ENCODE assay signal across 20 mouse cellular contexts in genomic region chr9:107693433-107693987, GRCm38 (mm10). TPM values are rescaled to one million over a fixed set of nuclear protein-coding genes. Genes with fewer than 3 reads are reported as not detected.
DNase-seq lines count a peak whose midpoint lies in the region; ATAC-seq and TF ChIP-seq lines count a peak whose summit lies in the region.
"Had no signal": no experiment of that assay in that cellular context is flagged by ENCODE, and none has a peak within 500 bp of the region (broad histone marks: within the 10 kb centered on the region; RNA-seq: fewer than 3 reads in every experiment).

No protein-coding gene starts in this region.

- H3K27me3 ChIP-seq in forebrain, embryonic 13.5 days: peaks cover 18% of the 10 kb centered on the region
- H3K27me3 ChIP-seq in forebrain, embryonic 14.5 days (replicated peaks; ENCODE audit: control insufficient read depth, insufficient read depth, low read length): no peaks in the 10 kb centered on the region; the same call in 1 of the 2 replicates
- H3K27me3 ChIP-seq in testis, adult 2 months (ENCODE audit: control insufficient read depth, insufficient read depth, low read length): no peaks in the 10 kb centered on the region
- no peaks in the 10 kb centered on the region for H3K27me3 ChIP-seq in stomach, postnatal 0 days (ENCODE audit: control insufficient read depth, insufficient read depth, low read length)
- H3K27me3 ChIP-seq: heart, embryonic 15.5 days; neural tube, embryonic 15.5 days had no signal

- no peak for DNase-seq in forebrain, embryonic 14.5 days (ENCODE audit: low spot score)
- peak; percentile 11 for DNase-seq in kidney, postnatal 10 days
- no peak for DNase-seq in kidney, adult 9 months
- DNase-seq in testis, postnatal 14 days (ENCODE audit: low spot score): no peak
- DNase-seq in stomach, postnatal 0 days (ENCODE audit: low spot score): no peak
- DNase-seq: adrenal gland, postnatal 36 days; cerebellum, adult 9-11 months; embryo, embryonic 11 days; gastrocnemius, postnatal 25 days; kidney, adult 2 months; left cerebral cortex, postnatal 4 days; lung, postnatal 4 days had no signal

- peaks cover 44% of the 10 kb centered on the region for H3K4me1 ChIP-seq in forebrain, embryonic 13.5 days
- peaks cover 23% of the 10 kb centered on the region for H3K4me1 ChIP-seq in forebrain, embryonic 14.5 days (ENCODE audit: control insufficient read depth, insufficient read depth, low read length)
- no peaks in the 10 kb centered on the region; the same call in 1 of the 2 replicates for H3K4me1 ChIP-seq in testis, adult 2 months (ENCODE audit: control insufficient read depth, insufficient read depth, low read length)
- H3K4me1 ChIP-seq in stomach, postnatal 0 days (replicated peaks; ENCODE audit: control insufficient read depth, insufficient read depth): peaks cover 13% of the 10 kb centered on the region

- H3K4me3 ChIP-seq in forebrain, embryonic 13.5 days: no peak overlapping the region
- H3K4me3 ChIP-seq in forebrain, embryonic 14.5 days (ENCODE audit: low read depth, low read length): no peak overlapping the region
- H3K4me3 ChIP-seq in testis, adult 2 months (ENCODE audit: control insufficient read depth, low read depth, low read length): peak overlapping the region; percentile 85
- H3K4me3 ChIP-seq in stomach, postnatal 0 days (ENCODE audit: low read depth, low read length): no peak overlapping the region
- H3K4me3 ChIP-seq: heart, embryonic 15.5 days; neural tube, embryonic 15.5 days had no signal

- H3K27ac ChIP-seq in forebrain, embryonic 13.5 days: no peak overlapping the region
- H3K27ac ChIP-seq in forebrain, embryonic 14.5 days (ENCODE audit: low read depth, low read length): no peak overlapping the region
- no peak overlapping the region for H3K27ac ChIP-seq in testis, adult 2 months (ENCODE audit: control insufficient read depth, insufficient read depth, low read depth, low read length)
- 0 out of 2 replicates have a peak overlapping the region, but pooled peaks have one; percentile 4 for H3K27ac ChIP-seq in stomach, postnatal 0 days (replicated peaks)
- H3K27ac ChIP-seq: heart, embryonic 15.5 days; hindbrain, embryonic 14.5 days; liver, embryonic 14.5 days; neural tube, embryonic 15.5 days had no signal

- TF ChIP-seq POLR2A in testis, adult 2 months (IDR thresholded peaks at IDR 0.05; ENCODE audit: control insufficient read depth, low read depth, low read length): no peak

- no peak for TF ChIP-seq EP300 in stomach, postnatal 0 days (optimal IDR thresholded peaks at IDR 0.05)

- WGBS in forebrain, embryonic 13.5 days: 59% methylated on average over 4 of the region's 4 CpGs
- WGBS in forebrain, embryonic 14.5 days: 59% methylated on average over 4 of the region's 4 CpGs
- WGBS in stomach, postnatal 0 days: 64% methylated on average over 4 of the region's 4 CpGs

- no peak for TF ChIP-seq CTCF in testis, adult 2 months (IDR thresholded peaks at IDR 0.05; ENCODE audit: control insufficient read depth, insufficient read depth, insufficient replicate concordance, low read depth, low read length)
- peak; percentile 60 for TF ChIP-seq CTCF in stomach, postnatal 0 days (IDR thresholded peaks at IDR 0.05; ENCODE audit: low read depth)

- H3K9me3 ChIP-seq in forebrain, embryonic 13.5 days (replicated peaks): no peaks in the 10 kb centered on the region
- H3K9me3 ChIP-seq in forebrain, embryonic 14.5 days (replicated peaks; ENCODE audit: control insufficient read depth, low read length): no peaks in the 10 kb centered on the region
- no peaks in the 10 kb centered on the region for H3K9me3 ChIP-seq in stomach, postnatal 0 days (ENCODE audit: control insufficient read depth, low read length)
- H3K9me3 ChIP-seq: heart, embryonic 15.5 days; neural tube, embryonic 15.5 days had no signal

- H3K9ac ChIP-seq in forebrain, embryonic 13.5 days: no peak overlapping the region
- no peak overlapping the region for H3K9ac ChIP-seq in forebrain, embryonic 14.5 days (ENCODE audit: low read length)
- no peak overlapping the region for H3K9ac ChIP-seq in stomach, postnatal 0 days (ENCODE audit: low read length)
- H3K9ac ChIP-seq: heart, embryonic 15.5 days; hindbrain, embryonic 14.5 days; liver, embryonic 14.5 days; neural tube, embryonic 15.5 days had no signal

- ATAC-seq in forebrain, embryonic 13.5 days: peak; percentile 12; the same call in 1 of the 2 replicates
- ATAC-seq in forebrain, embryonic 14.5 days: no peak
- no peak for ATAC-seq in stomach, postnatal 0 days (ENCODE audit: low FRiP score, low TSS enrichment)
- ATAC-seq in erythroid progenitor cell, adult 5-6 weeks (replicated peaks; ENCODE audit: low FRiP score, poor library complexity, severe bottlenecking): no peak
- ATAC-seq: activated CD4-positive, CD25-positive, alpha-beta regulatory T cell, adult 4 months had no signal

- H3K4me2 ChIP-seq in forebrain, embryonic 13.5 days: no peak overlapping the region
- H3K4me2 ChIP-seq in forebrain, embryonic 14.5 days (ENCODE audit: low read length): no peak overlapping the region
- no peak overlapping the region for H3K4me2 ChIP-seq in stomach, postnatal 0 days (replicated peaks; ENCODE audit: low read depth)
- H3K4me2 ChIP-seq: heart, embryonic 15.5 days; hindbrain, embryonic 14.5 days; neural tube, embryonic 15.5 days had no signal

- peaks cover 36% of the 10 kb centered on the region for H3K36me3 ChIP-seq in forebrain, embryonic 13.5 days (ENCODE audit: poor library complexity, severe bottlenecking)
- H3K36me3 ChIP-seq in forebrain, embryonic 14.5 days (ENCODE audit: control insufficient read depth, insufficient read depth, low read length): peaks cover 18% of the 10 kb centered on the region
- H3K36me3 ChIP-seq in testis, adult 2 months (ENCODE audit: control insufficient read depth, insufficient read depth, low read length): no peaks in the 10 kb centered on the region
- H3K36me3 ChIP-seq in stomach, postnatal 0 days (ENCODE audit: control insufficient read depth, insufficient read depth, low read length): peaks cover 10% of the 10 kb centered on the region
- H3K36me3 ChIP-seq: heart, embryonic 15.5 days had no signal

RNA-seq across cellular contexts. Expression of gene Gnat1, which starts 14.0 kb away (rescaled TPM):
- 1.3 and 1.8 TPM in 2 replicates for polyA plus RNA-seq in forebrain, embryonic 13.5 days (2015; fragmentation: Nextera tagmentation; extraction: Ambion mirVana)
- polyA plus RNA-seq in forebrain, embryonic 14.5 days (2014; fragmentation: Nextera tagmentation; extraction: Ambion mirVana): 0.28 and 0.66 TPM in 2 replicates
- polyA plus RNA-seq in testis, adult 2 months (2012; rRNA removed): 0.05 and 0.12 TPM in 2 replicates
- 2.1 and 2.9 TPM in 2 replicates for polyA plus RNA-seq in stomach, postnatal 0 days (2015; fragmentation: Nextera tagmentation; extraction: Ambion mirVana)
- total RNA-seq in erythroid progenitor cell, adult 5-6 weeks (2015; ENCODE audit: low replicate concordance): not detected in 2 replicates
- total RNA-seq in erythroid progenitor cell, adult 5-6 weeks (2017; ENCODE audit: low replicate concordance): 1.9 TPM in 1 of 2 replicates, not detected in the other
- total RNA-seq: adrenal gland, postnatal 36 days; gastrocnemius, postnatal 25 days had no signal

RNA-seq across cellular contexts. Expression of gene Sema3f, which starts 16.8 kb away (rescaled TPM):
- polyA plus RNA-seq in forebrain, embryonic 13.5 days (2015; fragmentation: Nextera tagmentation; extraction: Ambion mirVana): 6.8 and 7.7 TPM in 2 replicates
- polyA plus RNA-seq in forebrain, embryonic 14.5 days (2014; fragmentation: Nextera tagmentation; extraction: Ambion mirVana): 7.4 and 12.2 TPM in 2 replicates
- polyA plus RNA-seq in testis, adult 2 months (2012; rRNA removed): 9.9 and 12.0 TPM in 2 replicates
- polyA plus RNA-seq in stomach, postnatal 0 days (2015; fragmentation: Nextera tagmentation; extraction: Ambion mirVana): 11.7 and 15.1 TPM in 2 replicates
- not detected in 2 replicates for total RNA-seq in erythroid progenitor cell, adult 5-6 weeks (2015; ENCODE audit: low replicate concordance)
- not detected in 2 replicates for total RNA-seq in erythroid progenitor cell, adult 5-6 weeks (2017; ENCODE audit: low replicate concordance)
- polyA plus RNA-seq: activated CD4-positive, CD25-positive, alpha-beta regulatory T cell, adult 4 months had no signal

RNA-seq across cellular contexts. Expression of gene Slc38a3, which starts 24.2 kb away (rescaled TPM):
- 14.3 and 14.6 TPM in 2 replicates for polyA plus RNA-seq in forebrain, embryonic 13.5 days (2015; fragmentation: Nextera tagmentation; extraction: Ambion mirVana)
- polyA plus RNA-seq in forebrain, embryonic 14.5 days (2014; fragmentation: Nextera tagmentation; extraction: Ambion mirVana): 32.8 and 32.9 TPM in 2 replicates
- polyA plus RNA-seq in testis, adult 2 months (2012; rRNA removed): 0.10 and 0.32 TPM in 2 replicates
- polyA plus RNA-seq in stomach, postnatal 0 days (2015; fragmentation: Nextera tagmentation; extraction: Ambion mirVana): 0.95 and 1.1 TPM in 2 replicates
- total RNA-seq in erythroid progenitor cell, adult 5-6 weeks (2015; ENCODE audit: low replicate concordance): not detected in 2 replicates
- not detected in 2 replicates for total RNA-seq in erythroid progenitor cell, adult 5-6 weeks (2017; ENCODE audit: low replicate concordance)
- polyA plus RNA-seq: activated CD4-positive, CD25-positive, alpha-beta regulatory T cell, adult 4 months had no signal

RNA-seq across cellular contexts. Expression of gene Gnai2, which starts 58.3 kb away (rescaled TPM):
- 397 and 426 TPM in 2 replicates for polyA plus RNA-seq in forebrain, embryonic 13.5 days (2015; fragmentation: Nextera tagmentation; extraction: Ambion mirVana)
- polyA plus RNA-seq in forebrain, embryonic 14.5 days (2014; fragmentation: Nextera tagmentation; extraction: Ambion mirVana): 371 and 423 TPM in 2 replicates
- polyA plus RNA-seq in testis, adult 2 months (2012; rRNA removed): 87.7 and 103 TPM in 2 replicates
- polyA plus RNA-seq in stomach, postnatal 0 days (2015; fragmentation: Nextera tagmentation; extraction: Ambion mirVana): 189 and 195 TPM in 2 replicates
- total RNA-seq in erythroid progenitor cell, adult 5-6 weeks (2015; ENCODE audit: low replicate concordance): 382 and 420 TPM in 2 replicates
- total RNA-seq in erythroid progenitor cell, adult 5-6 weeks (2017; ENCODE audit: low replicate concordance): 334 and 357 TPM in 2 replicates
